Mouse (Mus musculus) c-Kit-positive CD71-positive TER-119-negative erythroid progenitor cells, embryonic 14.5 days (primary cell): Measurements from ENCODE around the gene Lpcat3.

ENCODE experiments used
- DNase-seq: peaks from one replicate; pipeline ENCODE4 v3.0.0-alpha.2; 2013; ENCODE audit warnings: low read depth

Gene Lpcat3

DNA sequence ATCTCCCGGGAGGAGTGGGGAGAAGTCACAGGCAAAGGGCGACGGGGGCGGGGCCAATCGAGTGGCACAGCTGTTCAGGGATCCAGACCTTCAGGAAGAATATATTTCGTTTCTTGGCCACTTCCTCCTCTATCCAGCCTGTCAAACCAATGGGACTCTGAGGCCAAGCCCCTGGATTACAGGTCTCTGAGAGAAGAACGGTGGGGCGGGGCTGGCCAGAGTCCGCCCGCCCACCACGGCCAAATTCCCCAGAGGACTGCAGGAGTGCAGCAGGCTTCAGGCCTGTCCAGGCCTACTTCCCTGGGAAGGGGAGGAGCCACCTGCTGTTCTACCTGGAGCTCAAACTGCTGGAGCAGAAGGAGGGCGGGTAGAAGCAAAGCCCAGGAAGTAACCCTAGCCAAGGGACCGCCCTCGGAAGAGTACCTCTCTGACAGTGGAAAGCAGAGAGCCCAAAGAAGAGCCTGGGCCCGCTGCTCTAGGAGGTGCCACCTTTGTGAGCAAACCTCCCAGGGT is 75.7 kb downstream of the Lpcat3 start, which contains the start of gene Ptpn6:
Ptpn6 (minus strand) TSS at position 204 of the 513 bp plus-strand sequence.
- no peak for DNase-seq

DNA sequence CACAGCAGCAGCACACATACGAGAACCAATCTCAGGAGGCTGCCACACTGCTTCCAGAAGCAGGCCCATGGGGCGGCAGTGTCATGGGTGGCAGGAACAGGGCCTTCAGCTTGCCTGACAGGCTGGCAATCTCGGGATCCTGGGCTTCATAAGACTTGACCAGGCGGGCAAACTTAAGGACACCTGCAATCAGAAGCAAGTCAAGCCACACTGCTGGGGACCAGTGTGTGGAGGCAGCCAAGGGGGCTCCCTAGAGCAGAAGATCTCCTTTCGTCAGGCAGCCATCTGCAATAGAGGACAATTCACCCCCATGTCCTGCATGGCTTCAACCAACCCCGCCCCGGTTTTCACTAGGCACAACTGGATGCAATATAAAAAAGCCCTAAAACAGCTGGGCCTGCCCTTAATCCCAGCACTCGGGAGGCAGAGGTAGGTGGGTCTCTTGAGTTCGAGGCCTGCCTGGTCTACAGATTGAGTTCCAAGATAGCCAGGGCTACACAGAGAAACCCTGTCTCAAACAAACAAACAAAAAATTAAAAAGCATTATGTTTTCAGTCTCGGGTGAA is 76.5 kb downstream of the Lpcat3 start:
- DNase-seq = no peak

DNA sequence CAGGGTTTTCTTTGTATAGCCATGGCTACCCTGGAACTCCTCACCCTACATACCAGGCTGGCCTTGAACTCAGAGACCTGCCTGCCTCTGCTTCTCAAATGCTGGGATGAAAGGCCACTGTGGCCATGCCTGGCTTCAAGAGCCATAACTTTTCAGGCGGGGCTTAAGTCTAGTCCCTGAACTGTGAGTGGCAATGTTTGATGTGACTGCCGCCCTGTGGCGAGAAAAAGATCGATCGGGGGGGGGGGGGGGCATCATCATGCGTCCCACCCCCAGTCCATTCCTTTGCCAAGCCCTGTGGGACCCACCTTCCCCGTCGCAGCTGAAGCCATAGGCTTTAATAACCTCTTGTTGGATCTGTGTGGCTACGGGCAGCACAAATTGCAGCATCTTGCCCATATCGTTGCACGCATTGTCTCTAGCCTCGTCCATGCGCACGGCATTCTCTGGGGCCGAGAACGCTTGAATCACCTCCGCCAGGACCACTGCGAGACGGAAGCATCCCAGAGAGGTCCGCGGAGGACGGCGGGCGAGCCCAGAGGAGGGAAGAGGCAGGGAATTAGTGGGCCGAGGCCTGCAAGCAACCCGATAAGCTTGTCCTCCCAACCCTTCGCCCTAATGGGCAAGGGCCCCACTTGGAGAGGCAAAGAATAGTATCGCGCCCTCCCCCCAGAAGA is 77.5 kb downstream of the Lpcat3 start:
- DNase-seq = peak; percentile 65

DNA sequence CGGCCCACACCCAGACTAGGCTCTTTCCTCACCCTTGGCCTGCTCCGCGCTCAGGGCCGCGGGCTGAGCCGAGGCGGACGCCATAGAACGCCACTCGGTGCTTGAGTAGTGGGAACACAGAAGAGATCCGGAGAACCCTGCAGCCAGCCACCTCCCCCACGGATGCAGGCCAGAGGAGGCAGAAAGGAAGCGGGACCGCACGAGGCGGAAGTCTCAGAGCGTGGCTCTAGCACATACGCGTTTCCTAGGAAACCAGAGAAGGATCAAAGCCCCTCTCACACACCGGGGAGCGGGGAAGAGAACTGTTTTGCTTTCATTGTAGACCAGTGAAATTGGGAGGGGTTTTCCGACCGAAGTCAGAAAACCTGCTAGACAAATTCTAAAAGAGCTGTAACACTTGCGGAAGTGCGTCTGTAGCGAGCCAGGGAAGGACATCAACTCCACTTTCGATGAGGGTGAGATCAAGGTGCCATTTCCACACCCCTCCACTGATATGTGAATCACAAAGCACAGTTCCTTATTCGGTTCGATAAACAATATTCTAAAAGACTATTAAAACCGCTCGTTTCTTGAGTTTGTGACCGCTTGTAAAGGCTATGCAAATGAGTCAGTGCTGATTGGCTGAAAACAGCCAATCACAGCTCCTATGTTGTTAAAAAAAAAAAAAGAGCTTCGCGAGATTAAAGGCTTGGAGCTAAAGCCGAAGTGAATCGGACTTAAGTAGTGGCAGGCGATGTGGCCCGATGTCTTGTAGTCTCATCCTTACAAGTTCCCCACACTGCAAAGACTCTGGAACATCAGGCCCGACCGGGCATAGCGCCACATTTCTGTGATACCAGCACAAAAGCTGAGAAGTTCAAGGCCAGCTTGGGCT is 78.3 kb downstream of the Lpcat3 start, which contains the start of gene Grcc10:
Grcc10 (minus strand) TSS at position 487 of the 874 bp plus-strand sequence.
- DNase-seq = peak; percentile 93

DNA sequence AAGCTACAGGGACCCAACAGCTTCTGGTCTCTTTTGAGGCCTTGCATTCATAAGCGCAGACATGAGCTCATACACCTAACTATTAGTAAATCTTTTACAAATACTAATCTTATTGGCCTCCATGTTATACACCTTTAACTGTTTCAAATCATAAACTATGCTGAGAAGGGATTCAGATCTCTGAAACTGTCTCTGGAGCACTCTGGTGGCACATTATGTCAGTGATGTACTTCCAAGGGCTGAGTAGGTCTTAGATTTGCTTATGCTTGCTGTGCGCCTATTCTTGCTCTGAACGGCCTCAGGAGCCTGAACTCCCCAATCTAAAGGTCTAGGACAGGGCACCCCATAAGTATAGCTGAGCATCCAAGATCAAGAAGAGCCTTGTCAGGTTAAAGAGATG is 79.0 kb downstream of the Lpcat3 start:
- DNase-seq = no peak

DNA sequence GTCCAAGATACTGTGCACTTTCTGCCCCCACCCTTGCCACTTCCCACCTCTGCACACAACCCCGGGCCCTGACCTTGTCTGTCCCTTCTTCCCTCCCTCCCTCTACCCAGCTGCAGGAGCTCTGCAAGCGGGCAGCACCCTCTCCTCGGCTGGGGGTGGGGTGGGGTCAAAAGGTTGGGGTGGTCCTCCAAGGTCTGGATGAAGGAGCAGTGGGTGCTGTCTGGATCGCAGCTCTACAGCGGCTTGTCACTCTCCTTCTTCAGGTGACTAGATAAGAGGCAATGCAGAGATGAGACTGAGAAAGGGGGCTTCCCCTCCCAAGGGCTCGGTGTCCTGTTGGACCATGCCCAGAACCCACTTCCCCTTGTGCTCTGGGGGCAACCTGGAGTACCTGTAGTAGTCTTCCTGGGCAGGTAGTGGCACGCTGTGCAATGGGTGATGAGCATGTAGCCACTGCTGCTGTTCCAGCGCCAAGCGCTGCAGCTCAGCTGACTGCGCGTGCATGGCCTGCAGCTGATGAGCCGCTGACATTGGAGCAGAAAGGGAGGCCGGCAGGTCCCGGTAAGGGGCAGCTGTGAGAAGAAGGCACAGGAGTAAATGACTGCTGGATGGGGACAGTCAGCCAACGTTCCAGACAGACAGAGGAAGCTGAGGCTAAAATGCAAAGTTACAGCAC is 80.2 kb downstream of the Lpcat3 start:
- no peak for DNase-seq

DNA sequence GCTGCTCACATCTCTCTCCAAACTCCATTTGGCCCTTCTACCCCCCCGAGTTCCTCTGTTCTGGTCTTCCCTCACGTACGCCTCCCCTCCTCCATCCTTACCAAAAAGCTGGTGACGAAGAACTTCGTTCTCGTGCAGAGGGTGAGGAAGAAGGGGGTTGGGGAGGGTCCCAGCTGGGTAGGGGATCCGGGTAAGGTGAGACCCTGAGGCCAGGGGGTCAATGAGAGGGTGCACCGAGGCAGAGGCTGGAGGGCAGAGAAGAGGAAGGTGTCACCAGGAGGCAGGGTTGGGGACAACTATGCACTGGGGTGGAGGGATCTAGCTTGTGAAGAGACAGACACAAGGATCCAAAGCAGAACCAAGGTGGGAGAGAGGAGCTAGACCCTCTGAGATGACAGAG is 80.8 kb downstream of the Lpcat3 start:
- no peak for DNase-seq

DNA sequence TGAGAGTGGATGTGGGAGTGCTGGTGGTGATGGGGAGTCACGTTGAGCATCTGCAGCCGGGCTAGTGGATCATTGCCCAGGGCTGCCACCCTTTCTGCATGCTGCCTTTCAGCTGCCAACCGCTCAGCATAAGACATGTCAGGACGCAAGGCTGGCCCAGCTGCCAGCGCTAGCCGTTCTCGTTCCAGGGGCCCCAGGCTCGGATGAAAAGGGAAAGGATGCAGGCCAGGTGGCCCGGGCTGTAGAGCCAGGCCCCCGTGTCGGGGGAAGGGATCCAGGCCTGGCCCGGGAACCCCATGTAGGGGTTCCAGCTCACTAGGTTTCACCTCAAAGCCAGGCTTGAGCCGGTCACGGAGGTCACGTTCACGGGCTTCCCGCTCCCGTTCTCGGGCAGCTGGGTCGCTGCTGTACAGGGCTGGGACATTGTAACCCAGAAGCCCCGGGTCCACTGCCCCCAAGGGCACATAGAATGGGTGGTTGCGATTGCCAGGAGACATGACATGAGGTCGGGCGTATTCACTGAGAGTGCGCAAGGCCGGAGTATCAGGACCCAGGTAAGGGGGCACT is 82.0 kb downstream of the Lpcat3 start:
- DNase-seq = no peak

DNA sequence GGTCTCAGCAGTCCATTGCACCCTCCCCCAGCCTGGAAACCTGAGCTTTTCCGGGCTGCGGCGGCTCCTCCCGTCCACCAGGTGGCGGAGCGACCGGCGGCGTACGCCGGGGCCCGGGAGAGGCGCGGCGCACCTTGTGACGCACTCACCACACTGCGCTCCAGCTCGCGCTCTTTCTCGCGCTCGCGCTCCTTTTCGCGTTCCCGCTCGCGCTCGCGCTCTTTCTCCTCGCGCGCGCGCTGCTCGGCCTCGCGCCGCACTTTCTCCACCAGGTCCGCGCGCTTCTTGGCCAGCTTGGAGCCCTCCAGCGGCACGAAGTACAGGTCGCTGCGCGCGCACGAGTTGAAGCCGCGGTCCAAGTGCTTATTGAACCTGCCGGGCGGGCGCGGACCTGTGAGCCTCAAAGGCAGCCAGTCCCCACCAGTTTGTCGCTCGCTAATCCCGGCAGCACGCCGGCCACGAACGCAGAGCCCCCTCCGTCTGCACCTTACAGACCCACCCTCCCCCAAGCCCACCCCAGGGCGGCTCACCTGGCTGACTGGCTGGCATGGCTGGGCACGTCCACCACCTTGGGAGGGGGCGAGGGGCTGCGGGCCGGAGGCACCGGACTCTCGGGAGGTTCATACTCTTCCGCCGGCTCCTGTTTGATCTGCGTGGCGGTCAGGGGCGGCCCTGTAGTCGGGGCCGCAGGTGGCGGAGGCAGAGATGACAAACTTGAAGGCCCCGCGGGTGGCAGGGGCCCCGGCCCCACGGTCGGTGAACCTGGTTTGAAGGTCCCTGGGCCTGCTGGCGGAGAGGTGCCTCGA is 82.9 kb downstream of the Lpcat3 start:
- DNase-seq = peak; percentile 93

DNA sequence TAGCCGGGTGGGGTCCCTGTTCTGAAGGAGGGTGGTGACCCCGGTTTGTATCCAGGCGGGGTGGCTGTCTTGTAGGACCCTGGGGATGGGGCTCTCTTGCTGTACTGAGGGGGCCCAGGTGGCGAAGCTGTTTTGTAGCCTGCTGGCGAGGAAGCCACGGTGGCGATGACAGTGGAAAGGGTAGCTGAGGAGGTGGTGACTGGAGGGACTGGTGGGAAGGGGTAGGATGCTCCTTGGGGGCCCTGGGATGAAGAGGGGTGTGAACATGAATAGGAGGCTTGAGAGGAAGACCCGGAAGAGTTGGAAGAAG is 83.4 kb downstream of the Lpcat3 start:
- no peak for DNase-seq

DNA sequence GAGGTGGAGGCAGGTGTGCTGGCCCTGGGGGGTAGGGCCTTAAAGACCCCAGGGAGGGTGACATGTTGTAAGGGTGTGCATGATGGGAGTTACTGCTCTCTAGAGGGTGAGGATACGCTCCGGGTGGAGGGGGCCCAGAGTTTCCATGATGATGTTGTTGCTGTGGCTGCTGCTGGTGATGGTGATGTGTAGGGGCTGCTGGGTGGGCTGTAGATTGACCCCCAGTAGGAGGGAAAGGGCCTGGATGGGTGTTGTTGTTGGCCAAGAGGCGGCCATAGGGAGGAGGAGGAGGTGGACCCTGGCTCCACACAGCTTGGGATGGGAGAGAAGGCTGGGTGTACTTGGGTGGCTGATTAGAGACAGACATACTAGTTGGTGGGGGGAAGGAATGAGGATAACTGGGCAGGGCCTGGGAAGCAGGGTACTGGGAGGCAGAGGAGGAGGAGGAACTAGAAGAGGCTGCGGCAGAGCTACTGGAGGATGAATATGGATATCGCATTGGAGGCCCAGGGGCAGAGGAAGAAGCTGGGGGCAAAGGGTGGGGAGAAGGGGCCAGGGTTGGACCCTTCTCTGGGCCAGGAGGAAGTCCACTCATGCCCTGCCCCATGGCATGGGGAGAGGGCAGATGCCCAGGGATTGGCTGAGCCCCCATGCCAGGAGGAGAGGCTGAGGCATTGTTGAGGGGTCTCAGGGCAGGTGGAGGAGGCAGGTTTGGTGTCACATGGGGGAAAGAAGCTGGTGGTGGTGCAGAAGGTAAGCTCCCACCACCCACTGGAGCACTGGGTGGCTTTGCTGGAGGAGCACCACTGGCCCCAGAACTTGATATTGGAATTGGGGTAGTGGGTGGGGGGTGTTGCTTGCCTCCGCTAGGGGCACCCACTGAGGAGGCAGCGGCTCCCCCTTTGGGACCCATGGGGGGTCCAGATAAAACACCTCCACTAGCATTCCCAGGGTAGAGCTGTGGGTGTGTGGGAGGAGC is 84.1 kb downstream of the Lpcat3 start:
- DNase-seq = no peak

DNA sequence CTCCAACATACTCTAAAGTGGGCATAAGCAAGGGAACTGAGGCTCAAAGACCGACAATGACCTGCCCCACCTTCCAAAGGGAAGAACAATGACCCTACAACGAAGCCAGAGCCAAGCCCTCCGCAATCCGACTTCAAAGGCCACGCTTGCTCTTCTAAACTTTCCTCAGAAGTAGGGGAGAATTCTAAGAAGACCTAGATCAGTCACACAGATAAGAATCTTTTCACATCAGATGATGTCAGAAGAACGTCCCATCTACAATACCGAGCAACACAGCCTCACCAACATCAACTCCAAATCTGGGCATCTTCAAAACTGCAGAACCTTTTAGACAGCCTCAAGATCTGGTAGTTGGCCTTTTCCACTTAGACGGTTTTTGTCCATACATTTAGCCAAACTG is 87.6 kb downstream of the Lpcat3 start:
- no peak for DNase-seq

DNA sequence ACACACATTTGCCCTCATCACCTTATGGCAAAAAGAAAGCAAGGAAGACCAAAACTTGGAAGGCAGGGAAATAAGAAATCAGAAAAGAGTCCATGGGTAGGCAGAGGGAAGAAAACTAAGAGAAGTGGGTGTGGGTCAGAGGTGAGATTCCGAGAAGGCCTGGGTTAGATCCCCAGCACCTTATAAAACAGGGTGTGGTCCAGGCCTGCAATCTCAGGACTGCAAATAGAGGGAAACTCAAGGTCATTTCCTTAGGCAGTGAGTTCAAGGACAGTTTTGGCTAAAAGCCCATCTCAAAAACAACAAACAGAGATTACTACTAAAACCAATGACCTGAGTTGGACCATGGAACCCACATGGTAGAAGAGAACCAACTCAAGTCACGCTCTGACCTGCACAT is 91.0 kb downstream of the Lpcat3 start:
- no peak for DNase-seq
